Mouse (Mus musculus) C2C12 (cell line): ENCODE measurements around the gene Gpr62.
A peak's percentile ranks its signal among the peaks of the same experiment; 100 is the strongest.

Source experiments
- CEBPB ChIP-seq: IDR thresholded peaks from one replicate; pipeline ENCODE4 v1.6.1; 2011; ENCODE audit warnings: low read depth, mild to moderate bottlenecking, control low read depth, moderate library complexity
- CTCF ChIP-seq: IDR thresholded peaks from one replicate; pipeline ENCODE4 v1.5.1; 2011; ENCODE audit not compliant: control insufficient read depth, insufficient read depth, insufficient read length
- MAX ChIP-seq: IDR thresholded peaks from one replicate; pipeline ENCODE4 v1.6.1; 2011; ENCODE audit warnings: mild to moderate bottlenecking, control low read depth
- MYOD1 ChIP-seq: IDR thresholded peaks from one replicate; pipeline ENCODE4 v1.6.1; 2011; ENCODE audit warnings: low read depth; ENCODE audit not compliant: control insufficient read depth, insufficient read length
- MYOG ChIP-seq: IDR thresholded peaks from one replicate; pipeline ENCODE4 v1.6.1; 2011; ENCODE audit not compliant: control insufficient read depth, insufficient read length; ENCODE audit errors: extremely low read depth
- USF1 ChIP-seq: IDR thresholded peaks from one replicate; pipeline ENCODE4 v1.6.1; 2011; ENCODE audit warnings: low read depth, mild to moderate bottlenecking, control low read depth, moderate library complexity

GRCm38 (mm10) chr9:106421865-106422160, 43.9 kb downstream of the Gpr62 start:
- TF ChIP-seq CTCF: peak; percentile 48
- TF ChIP-seq USF1: no peak
- TF ChIP-seq CEBPB: no peak
- TF ChIP-seq MYOD1: no peak
- peak; percentile 80 for TF ChIP-seq MAX
- TF ChIP-seq MYOG: no peak
